Mouse (Mus musculus): ENCODE results near the gene Gm525.

- TF ChIP-seq POLR2A (IDR thresholded peaks at IDR 0.05; ENCODE audit: borderline replicate concordance, extremely low read depth, low read depth, low read length), result no peak
- no peak for TF ChIP-seq CTCF (IDR thresholded peaks at IDR 0.05; ENCODE audit: insufficient read depth, low read length)
Observed at GRCm38 (mm10) chr11:89026117-89026516, 47.5 kb upstream of the Gm525 start.
